Mouse (Mus musculus): ENCODE data around the gene Dusp18. TPM values are rescaled to one million over a fixed set of nuclear protein-coding genes. Genes with fewer than 3 reads are reported as not detected.

The Dusp18 gene
- polyA plus RNA-seq, 2 experiments: 0.16 to 0.20 TPM

DNA sequence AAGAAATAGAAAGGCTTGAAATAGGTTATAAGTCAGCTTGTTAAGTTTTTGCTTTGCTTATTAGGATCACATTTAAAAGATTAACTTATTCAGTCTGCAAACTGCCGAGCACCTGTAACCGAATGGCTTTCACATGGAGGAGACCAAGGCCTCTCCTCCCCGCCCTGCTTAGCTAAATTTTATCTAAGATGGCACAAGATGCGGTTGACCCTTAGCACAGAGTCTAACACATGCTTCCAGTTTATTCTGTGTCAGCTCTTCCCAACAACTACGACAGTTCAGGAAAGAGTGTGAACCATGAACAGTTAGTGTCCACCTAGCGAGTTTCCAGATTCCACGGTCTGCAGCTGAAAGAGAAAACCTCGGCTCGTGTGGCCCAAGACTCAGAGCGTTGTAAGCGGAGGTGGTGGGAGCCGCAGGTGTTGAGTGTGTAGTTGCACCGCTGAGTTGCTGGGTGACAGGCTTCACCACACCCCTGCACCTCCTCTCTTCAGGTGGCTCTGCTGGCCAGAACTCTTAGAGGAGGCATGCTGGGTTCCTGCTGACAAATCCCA, 42.4 kb downstream of the Dusp18 start:
- no peaks in the 10 kb centered on the region for H3K4me1 ChIP-seq (replicated peaks; ENCODE audit: control insufficient read depth in 2 of 2, insufficient read depth in 2 of 2, low read length in 1 of 2)
- H3K9me3 ChIP-seq (ENCODE audit: control insufficient read depth, low read length): no peaks in the 10 kb centered on the region
- WGBS (ENCODE audit: insufficient replicate concordance): 68% methylated on average over 13 of the region's 13 CpGs
- no peak overlapping the region for H3K9ac ChIP-seq (replicated peaks)
- no peak overlapping the region for H3K27ac ChIP-seq
- TF ChIP-seq EP300 (IDR thresholded peaks at IDR 0.05; ENCODE audit: low read depth) (no peak), CTCF (IDR thresholded peaks at IDR 0.05; ENCODE audit: low read depth) (no peak)
- DNase-seq (ENCODE audit: low read depth in 3 of 3, low spot score in 3 of 3) (no peak), ATAC-seq (ENCODE audit: insufficient read depth) (no peak)
- no peak overlapping the region for H3K4me2 ChIP-seq (ENCODE audit: low read depth)
- no peaks in the 10 kb centered on the region for H3K27me3 ChIP-seq (ENCODE audit: control insufficient read depth, insufficient read depth, low read length)
- no peak overlapping the region for H3K4me3 ChIP-seq (ENCODE audit: insufficient read depth in 1 of 2, low read depth in 2 of 2, low read length in 2 of 2)
- H3K36me3 ChIP-seq (replicated peaks; ENCODE audit: control insufficient read depth, insufficient read depth, low read depth): no peaks in the 10 kb centered on the region

- Histone ChIP-seq H3K4me1 (replicated peaks; ENCODE audit: control insufficient read depth in 2 of 2, insufficient read depth in 2 of 2, low read length in 1 of 2) (no peaks in the 10 kb centered on the region), H3K4me2 (ENCODE audit: low read depth) (no peak overlapping the region)
- 62% methylated on average over 7 of the region's 7 CpGs for WGBS (ENCODE audit: insufficient replicate concordance)
These were observed 46.3 kb downstream of the Dusp18 start for GRCm38 (mm10) chr11:3941371-3941770.

GRCm38 (mm10) chr11:3946386-3946785, 51.3 kb downstream of the Dusp18 start:
- Histone ChIP-seq H3K27ac (no peak overlapping the region), H3K4me1 (replicated peaks; ENCODE audit: control insufficient read depth in 2 of 2, insufficient read depth in 2 of 2, low read length in 1 of 2) (no peaks in the 10 kb centered on the region), H3K4me2 (ENCODE audit: low read depth) (no peak overlapping the region), H3K27me3 (ENCODE audit: control insufficient read depth, insufficient read depth, low read length) (no peaks in the 10 kb centered on the region; the same call in 1 of the 2 replicates), H3K4me3 (ENCODE audit: insufficient read depth in 1 of 2, low read depth in 2 of 2, low read length in 2 of 2) (no peak overlapping the region), H3K36me3 (replicated peaks; ENCODE audit: control insufficient read depth, insufficient read depth, low read depth) (no peaks in the 10 kb centered on the region), H3K9ac (replicated peaks) (no peak overlapping the region), H3K9me3 (ENCODE audit: control insufficient read depth, low read length) (no peaks in the 10 kb centered on the region)
- no peak for ATAC-seq (ENCODE audit: insufficient read depth)
- DNase-seq (ENCODE audit: low read depth in 3 of 3, low spot score in 3 of 3): no peak
- no peak for TF ChIP-seq EP300 (IDR thresholded peaks at IDR 0.05; ENCODE audit: low read depth)
- WGBS (ENCODE audit: insufficient replicate concordance): 18% methylated on average over 1 of the region's 1 CpGs

More at GRCm38 (mm10) chr11:3941371-3941770, 46.3 kb downstream of the Dusp18 start:
- H3K9ac ChIP-seq (replicated peaks): no peak overlapping the region
- no peak for TF ChIP-seq EP300 (IDR thresholded peaks at IDR 0.05; ENCODE audit: low read depth)
- no peak for TF ChIP-seq CTCF (IDR thresholded peaks at IDR 0.05; ENCODE audit: low read depth)
- H3K9me3 ChIP-seq (ENCODE audit: control insufficient read depth, low read length): no peaks in the 10 kb centered on the region
- H3K4me3 ChIP-seq (ENCODE audit: insufficient read depth in 1 of 2, low read depth in 2 of 2, low read length in 2 of 2): no peak overlapping the region
- no peaks in the 10 kb centered on the region; the same call in 1 of the 2 replicates for H3K27me3 ChIP-seq (ENCODE audit: control insufficient read depth, insufficient read depth, low read length)
- no peak for DNase-seq (ENCODE audit: low read depth in 3 of 3, low spot score in 3 of 3)
- H3K36me3 ChIP-seq (replicated peaks; ENCODE audit: control insufficient read depth, insufficient read depth, low read depth): no peaks in the 10 kb centered on the region
- ATAC-seq (ENCODE audit: insufficient read depth): no peak
- H3K27ac ChIP-seq: no peak overlapping the region

Other genes with a start within 250 kb of the Dusp18 start
- 3.9 and 5.6 TPM in 2 replicates for gene Morc2a, start 246.0 kb upstream of the Dusp18 start, polyA plus RNA-seq (2012; rRNA removed)
- 3.2 and 4.2 TPM in 2 replicates for gene Morc2a, start 246.0 kb upstream of the Dusp18 start, polyA plus RNA-seq (2014; fragmentation: Nextera tagmentation; extraction: Ambion mirVana)
- gene Osbp2, start 31.3 kb upstream of the Dusp18 start, polyA plus RNA-seq (2012; rRNA removed): 0.03 and 0.40 TPM in 2 replicates
- gene Osbp2, start 31.3 kb upstream of the Dusp18 start, polyA plus RNA-seq (2014; fragmentation: Nextera tagmentation; extraction: Ambion mirVana): 0.05 and 0.18 TPM in 2 replicates
- gene 4921536K21Rik, start 142 bp upstream of the Dusp18 start, polyA plus RNA-seq (2012; rRNA removed): 0.02 and 0.06 TPM in 2 replicates
- gene 4921536K21Rik, start 142 bp upstream of the Dusp18 start, polyA plus RNA-seq (2014; fragmentation: Nextera tagmentation; extraction: Ambion mirVana): not detected in 2 replicates
- 0.22 and 0.31 TPM in 2 replicates for gene Slc35e4, start 19.4 kb downstream of the Dusp18 start, polyA plus RNA-seq (2012; rRNA removed)
- 0.33 and 0.37 TPM in 2 replicates for gene Slc35e4, start 19.4 kb downstream of the Dusp18 start, polyA plus RNA-seq (2014; fragmentation: Nextera tagmentation; extraction: Ambion mirVana)
- gene Tcn2, start 36.9 kb downstream of the Dusp18 start, polyA plus RNA-seq (2012; rRNA removed): 14.6 and 16.7 TPM in 2 replicates
- gene Tcn2, start 36.9 kb downstream of the Dusp18 start, polyA plus RNA-seq (2014; fragmentation: Nextera tagmentation; extraction: Ambion mirVana): 16.3 and 17.5 TPM in 2 replicates
- gene Pes1, start 68.7 kb downstream of the Dusp18 start, polyA plus RNA-seq (2012; rRNA removed): 29.4 and 35.4 TPM in 2 replicates
- 33.1 and 34.2 TPM in 2 replicates for gene Pes1, start 68.7 kb downstream of the Dusp18 start, polyA plus RNA-seq (2014; fragmentation: Nextera tagmentation; extraction: Ambion mirVana)
- gene 4930556J24Rik, start 81.5 kb downstream of the Dusp18 start, polyA plus RNA-seq (2012; rRNA removed): not detected in 2 replicates
- gene 4930556J24Rik, start 81.5 kb downstream of the Dusp18 start, polyA plus RNA-seq (2014; fragmentation: Nextera tagmentation; extraction: Ambion mirVana): not detected in 2 replicates
- gene Gal3st1, start 88.4 kb downstream of the Dusp18 start, polyA plus RNA-seq (2012; rRNA removed): 0.87 and 1.5 TPM in 2 replicates
- 0.65 and 1.00 TPM in 2 replicates for gene Gal3st1, start 88.4 kb downstream of the Dusp18 start, polyA plus RNA-seq (2014; fragmentation: Nextera tagmentation; extraction: Ambion mirVana)
- gene Sec14l4, start 136.2 kb downstream of the Dusp18 start, polyA plus RNA-seq (2012; rRNA removed): 0.93 and 1.1 TPM in 2 replicates
- 1.6 and 2.1 TPM in 2 replicates for gene Sec14l4, start 136.2 kb downstream of the Dusp18 start, polyA plus RNA-seq (2014; fragmentation: Nextera tagmentation; extraction: Ambion mirVana)
- gene Sec14l3, start 169.6 kb downstream of the Dusp18 start, polyA plus RNA-seq (2012; rRNA removed): not detected in 2 replicates
- not detected in 2 replicates for gene Sec14l3, start 169.6 kb downstream of the Dusp18 start, polyA plus RNA-seq (2014; fragmentation: Nextera tagmentation; extraction: Ambion mirVana)
- gene Mtfp1, start 200.2 kb downstream of the Dusp18 start, polyA plus RNA-seq (2012; rRNA removed): 13.3 and 16.7 TPM in 2 replicates
- gene Mtfp1, start 200.2 kb downstream of the Dusp18 start, polyA plus RNA-seq (2014; fragmentation: Nextera tagmentation; extraction: Ambion mirVana): 20.6 and 22.5 TPM in 2 replicates
- 6.9 and 9.5 TPM in 2 replicates for gene Sec14l2, start 228.2 kb downstream of the Dusp18 start, polyA plus RNA-seq (2012; rRNA removed)
- 4.5 and 6.0 TPM in 2 replicates for gene Sec14l2, start 228.2 kb downstream of the Dusp18 start, polyA plus RNA-seq (2014; fragmentation: Nextera tagmentation; extraction: Ambion mirVana)
- 4.8 and 5.1 TPM in 2 replicates for gene Rnf215, start 240.0 kb downstream of the Dusp18 start, polyA plus RNA-seq (2012; rRNA removed)
- gene Rnf215, start 240.0 kb downstream of the Dusp18 start, polyA plus RNA-seq (2014; fragmentation: Nextera tagmentation; extraction: Ambion mirVana): 4.3 and 6.2 TPM in 2 replicates